Mouse (Mus musculus) sigmoid colon, adult 10 weeks (tissue): ENCODE results near the gene Gm11020. TPM values are rescaled to one million over a fixed set of nuclear protein-coding genes. Genes with fewer than 3 reads are reported as not detected.

ENCODE experiments used
- polyA plus RNA-seq: library from polyadenylated mRNA; stranded (reverse); fragments of 350-450 nt; fragmentation: Illumina TruSeq; extraction: RNeasy Lipid Tissue Mini Kit (QIAGEN cat#74804); gene quantifications from one replicate; pipeline ENCODE4 v1.2.3, GENCODE M21; 2014; ENCODE audit warnings: low read depth, low replicate concordance

The Gm11020 gene
- polyA plus RNA-seq, result not detected

GRCm38 (mm10) chr8:104321267-104321666, at the start of gene Gm11020:
Gene Gm11020 (plus strand): TSS chr8:104321567.

GRCm38 (mm10) chr8:104293081-104293480, 28.3 kb upstream of the Gm11020 start, which contains the start of gene Cmtm2a:
Gene Cmtm2a (minus strand): TSS chr8:104293181.

GRCm38 (mm10) chr8:104309441-104310155, 11.8 kb upstream of the Gm11020 start, which contains the start of the genes Gm45711 and Cmtm1:
Gene Gm45711 (minus strand): TSS chr8:104310081.
Gene Cmtm1 (minus strand): TSS chr8:104310145.

GRCm38 (mm10) chr8:104321930-104322329, 563 bp downstream of the Gm11020 start, which contains the start of gene Cmtm2b:
Gene Cmtm2b (plus strand): TSS chr8:104322230.

GRCm38 (mm10) chr8:104339229-104339982, 18.0 kb downstream of the Gm11020 start, which contains the start of gene Cmtm3:
Gene Cmtm3 (plus strand): TSS chr8:104339410.

Other genes with a start within 250 kb of the Gm11020 start
- gene Cdh5, start 219.9 kb upstream of the Gm11020 start, polyA plus RNA-seq, result 4.2 TPM
- gene Bean1, start 151.1 kb upstream of the Gm11020 start, polyA plus RNA-seq, result 1.5 TPM
- gene Tk2, start 73.0 kb upstream of the Gm11020 start, polyA plus RNA-seq, result 10.3 TPM
- gene Cklf, start 70.7 kb upstream of the Gm11020 start, polyA plus RNA-seq, result 26.4 TPM
- gene Cmtm2a, start 28.4 kb upstream of the Gm11020 start, polyA plus RNA-seq, result not detected
- gene Gm45711, start 11.5 kb upstream of the Gm11020 start, polyA plus RNA-seq, result not detected
- not detected for gene Cmtm1, start 11.4 kb upstream of the Gm11020 start, polyA plus RNA-seq
- gene Cmtm2b, start 663 bp downstream of the Gm11020 start, polyA plus RNA-seq, result not detected
- gene Cmtm3, start 17.8 kb downstream of the Gm11020 start, polyA plus RNA-seq, result 7.3 TPM
- gene Cmtm4, start 74.2 kb downstream of the Gm11020 start, polyA plus RNA-seq, result 145 TPM
- gene Dync1li2, start 121.5 kb downstream of the Gm11020 start, polyA plus RNA-seq, result 172 TPM
- gene Terb1, start 188.3 kb downstream of the Gm11020 start, polyA plus RNA-seq, result 1.2 TPM
- 316 TPM for gene Nae1, start 213.1 kb downstream of the Gm11020 start, polyA plus RNA-seq
- 0.66 TPM for gene Car7, start 213.1 kb downstream of the Gm11020 start, polyA plus RNA-seq